Mouse (Mus musculus) olfactory bulb, adult 2 months (tissue): Measurements from ENCODE around the gene Pabpn1l. TPM values are rescaled to one million over a fixed set of nuclear protein-coding genes. Genes with fewer than 3 reads are reported as not detected.
A peak's percentile ranks its signal among the peaks of the same experiment; 100 is the strongest.

Experiments used
- H3K27ac ChIP-seq: fragments of 200-500 bp; 2 replicates; pipeline ENCODE4 v1.5.1; 2012; ENCODE audit warnings: low read depth, low read length; ENCODE audit not compliant: insufficient read depth
- H3K4me1 ChIP-seq: fragments of 200-500 bp; 2 replicates; pipeline ENCODE4 v1.6.1; 2012; ENCODE audit warnings: low read length; ENCODE audit not compliant: control insufficient read depth, insufficient read depth
- H3K4me3 ChIP-seq: fragments of 200-500 bp; 2 replicates; pipeline ENCODE4 v1.5.1; 2012; ENCODE audit warnings: mild to moderate bottlenecking, low read depth, low read length, moderate library complexity; ENCODE audit not compliant: insufficient read depth
- CTCF ChIP-seq: fragments of 200-500 bp; IDR thresholded peaks from 2 replicates; pipeline ENCODE4 v1.5.1; 2012; ENCODE audit warnings: low read depth, mild to moderate bottlenecking, low read length, moderate library complexity; ENCODE audit not compliant: insufficient read depth
- POLR2A ChIP-seq: fragments of 200-500 bp; IDR thresholded peaks from 2 replicates; pipeline ENCODE4 v1.6.1; 2012; ENCODE audit warnings: mild to moderate bottlenecking, low read depth, low read length, moderate library complexity; ENCODE audit not compliant: insufficient read depth
- WGBS: fragments of 180-500 bp; shearing (Covaris S2); methylation state at CpG from one replicate; pipeline ENCODE4 v1.1.7; 2018; 5-methylcytosine and 5-hydroxymethylcytosine counted together
- polyA plus RNA-seq: library from polyadenylated mRNA; stranded (reverse); fragments of >200 nt; gene quantifications from 2 replicates; pipeline ENCODE4 v1.2.4, GENCODE M21; 2012; ENCODE audit warnings: low replicate concordance; ENCODE audit not compliant: missing spikeins, insufficient read depth, insufficient read length

Gene Pabpn1l
- polyA plus RNA-seq, 1 experiment = not detected

DNA sequence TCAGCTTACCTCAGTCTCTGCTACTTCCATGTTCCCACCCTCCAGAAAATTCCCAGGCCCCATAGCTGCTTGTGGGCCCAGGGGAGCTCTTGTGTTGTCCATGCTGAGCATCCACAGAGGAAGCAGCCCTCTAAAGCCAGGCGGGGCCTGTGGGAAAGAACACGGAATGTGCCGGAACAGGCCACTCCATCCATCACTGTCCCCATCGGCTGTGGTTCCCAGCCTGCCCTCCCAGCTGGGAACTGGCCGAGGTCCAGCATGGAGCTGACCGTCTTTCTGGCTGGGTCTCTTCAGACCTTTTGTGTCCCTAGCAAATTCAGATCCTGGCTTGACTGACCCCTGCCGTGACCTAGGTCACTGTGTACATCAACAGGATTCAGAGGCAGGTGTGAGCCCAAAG lies 32.2 kb upstream of the Pabpn1l start:
- Histone ChIP-seq H3K27ac (no peak overlapping the region), H3K4me3 (no peak overlapping the region), H3K4me1 (peaks cover 5% of the 10 kb centered on the region; the same call in 1 of the 2 replicates)
- TF ChIP-seq CTCF = no peak
- no peak for TF ChIP-seq POLR2A
- 75% methylated on average over 7 of the region's 7 CpGs for WGBS

DNA sequence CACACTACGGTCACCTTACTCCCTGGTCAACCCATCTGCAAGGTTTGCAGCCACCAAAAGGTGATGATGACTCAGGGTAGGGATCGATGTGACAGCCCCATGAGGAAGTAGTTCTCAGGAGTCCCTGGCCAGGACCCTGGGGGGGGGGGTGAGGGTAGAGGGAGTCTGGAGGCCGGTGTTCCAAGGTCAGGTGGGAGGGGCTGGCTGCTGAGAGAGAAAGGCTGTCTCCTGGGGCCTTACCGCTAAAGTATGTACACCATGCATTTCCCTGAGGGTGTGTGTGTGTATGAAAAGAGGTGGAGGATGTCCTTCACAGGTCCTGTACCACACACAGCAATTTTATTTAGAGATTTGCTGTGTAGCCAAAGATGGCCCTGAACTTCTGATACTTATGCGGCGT lies 30.1 kb upstream of the Pabpn1l start:
- 83% methylated on average over 6 of the region's 6 CpGs for WGBS
- Histone ChIP-seq H3K4me3 (no peak overlapping the region), H3K27ac (no peak overlapping the region), H3K4me1 (peaks cover 3% of the 10 kb centered on the region; the same call in 1 of the 2 replicates)
- no peak for TF ChIP-seq POLR2A
- TF ChIP-seq CTCF = no peak

DNA sequence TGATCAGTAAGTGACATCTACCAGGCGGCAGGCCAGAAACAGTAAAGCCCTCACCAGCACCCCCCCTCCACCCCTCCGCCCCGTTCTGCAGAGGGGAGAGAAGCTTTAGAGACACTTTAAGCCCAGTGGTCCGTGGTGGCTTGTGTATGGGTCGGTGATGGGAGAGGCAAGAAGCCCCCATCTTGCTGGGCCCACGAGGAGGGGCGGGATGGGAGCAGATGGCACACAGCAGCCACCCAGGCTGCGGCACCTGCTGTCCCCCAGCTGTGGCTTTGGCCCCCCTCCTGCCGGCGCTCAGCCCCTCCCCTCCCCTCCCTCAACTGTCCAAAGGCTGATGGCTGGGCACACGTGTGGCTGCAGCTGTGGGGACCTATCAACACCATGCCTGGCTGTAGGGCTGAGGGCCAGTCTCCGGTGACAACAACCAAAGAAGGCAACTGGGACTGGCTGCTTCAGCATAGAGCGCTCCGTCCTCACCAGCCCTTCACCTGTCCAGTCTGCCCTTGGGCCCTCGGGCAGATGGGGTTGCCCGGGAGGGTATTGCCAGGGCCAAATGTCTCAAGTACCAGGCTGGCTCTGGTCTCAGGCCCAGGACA lies 28.9 kb upstream of the Pabpn1l start:
- WGBS = 72% methylated on average over 16 of the region's 16 CpGs
- Histone ChIP-seq H3K4me1 (peaks cover 3% of the 10 kb centered on the region; the same call in 1 of the 2 replicates), H3K4me3 (no peak overlapping the region), H3K27ac (no peak overlapping the region)
- TF ChIP-seq CTCF = no peak
- no peak for TF ChIP-seq POLR2A

DNA sequence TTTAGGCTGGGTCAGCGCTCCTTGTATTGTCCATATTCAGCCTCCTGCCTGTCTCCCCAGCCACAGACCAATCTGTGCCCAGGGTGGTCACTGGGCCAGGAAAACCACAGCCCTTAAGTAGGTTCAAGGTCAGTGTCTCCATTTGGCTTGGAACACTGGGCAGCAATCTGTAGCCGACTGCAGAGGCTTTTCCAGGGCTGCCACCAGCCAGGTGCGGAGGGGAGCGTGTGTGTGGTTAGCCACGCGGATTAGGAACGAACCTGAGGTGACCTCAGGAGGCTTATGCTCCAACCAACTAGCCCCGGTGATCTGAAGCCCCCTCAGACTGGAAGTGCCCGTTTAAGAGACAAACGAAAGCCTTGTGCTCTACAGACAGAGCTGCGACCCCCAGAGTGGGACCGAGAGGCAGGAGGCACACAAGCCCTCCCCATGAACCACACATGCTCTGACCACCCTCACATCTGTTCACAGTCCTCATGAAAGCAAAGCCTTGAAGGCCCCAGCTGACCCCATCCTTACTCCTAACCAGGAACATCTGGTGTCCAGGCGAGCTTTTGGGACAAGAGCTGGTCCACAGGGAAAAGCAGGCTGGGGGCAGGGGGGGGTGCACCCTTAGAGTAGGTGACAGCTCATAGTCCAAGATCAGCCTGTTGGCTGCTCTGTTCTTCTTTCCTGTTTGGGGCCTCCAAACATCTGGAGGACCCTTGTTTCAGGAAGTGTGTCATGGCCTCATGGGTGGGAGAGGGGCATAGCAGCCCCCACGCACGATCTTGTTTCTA lies 25.8 kb upstream of the Pabpn1l start:
- H3K4me1 ChIP-seq = no peaks in the 10 kb centered on the region
- H3K27ac ChIP-seq = no peak overlapping the region
- WGBS = 93% methylated on average over 15 of the region's 15 CpGs
- no peak overlapping the region for H3K4me3 ChIP-seq
- TF ChIP-seq CTCF = no peak

- WGBS = 86% methylated on average over 16 of the region's 16 CpGs
Measured at GRCm38 (mm10) chr8:122646337-122646736, 23.8 kb upstream of the Pabpn1l start.

DNA sequence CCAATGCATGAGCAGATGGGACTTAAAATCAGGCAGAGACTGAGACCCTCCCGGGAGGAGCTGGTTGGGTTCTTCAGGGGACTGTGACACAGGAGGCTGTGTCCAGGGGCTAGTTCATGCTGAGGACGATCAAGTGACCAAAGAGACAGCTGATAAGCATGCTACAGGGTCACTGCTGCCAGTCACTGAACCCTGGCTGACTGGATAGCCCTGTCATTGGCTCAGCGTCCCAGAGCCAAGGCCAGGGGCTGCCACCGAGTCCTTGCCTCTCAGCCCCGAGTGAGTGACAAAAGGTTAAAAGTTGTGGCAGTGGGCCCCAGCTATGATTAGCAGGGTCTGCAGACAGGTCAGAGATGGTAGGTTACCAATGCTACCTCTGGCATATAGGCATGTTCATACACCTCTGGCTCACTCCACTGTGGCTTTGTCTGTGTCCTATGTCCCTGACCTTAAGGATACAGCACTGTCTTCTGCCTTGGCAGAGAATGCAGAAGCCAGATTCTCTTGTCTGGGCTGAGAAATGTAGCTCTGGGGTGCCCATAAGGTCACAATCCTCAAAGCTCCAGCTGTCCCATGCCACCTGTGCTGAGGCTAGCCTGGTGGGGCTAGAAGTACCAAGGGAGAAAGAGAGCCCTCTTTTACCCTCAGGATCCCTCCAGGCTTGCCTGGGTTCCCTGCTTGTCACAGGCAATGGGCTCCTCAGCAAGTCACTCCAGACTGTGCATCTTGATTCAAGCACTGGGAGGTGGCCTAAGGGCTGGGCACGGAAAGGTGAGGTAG lies 21.8 kb upstream of the Pabpn1l start:
- no peak overlapping the region for H3K4me3 ChIP-seq
- 91% methylated on average over 6 of the region's 6 CpGs for WGBS
- TF ChIP-seq CTCF (no peak), POLR2A (no peak)
- no peak overlapping the region for H3K27ac ChIP-seq
- peaks cover 36% of the 10 kb centered on the region for H3K4me1 ChIP-seq

More at GRCm38 (mm10) chr8:122646337-122646736, 23.8 kb upstream of the Pabpn1l start:
- Histone ChIP-seq H3K4me3 (no peak overlapping the region), H3K4me1 (peaks cover 18% of the 10 kb centered on the region), H3K27ac (no peak overlapping the region)
- TF ChIP-seq CTCF (no peak), POLR2A (no peak)

DNA sequence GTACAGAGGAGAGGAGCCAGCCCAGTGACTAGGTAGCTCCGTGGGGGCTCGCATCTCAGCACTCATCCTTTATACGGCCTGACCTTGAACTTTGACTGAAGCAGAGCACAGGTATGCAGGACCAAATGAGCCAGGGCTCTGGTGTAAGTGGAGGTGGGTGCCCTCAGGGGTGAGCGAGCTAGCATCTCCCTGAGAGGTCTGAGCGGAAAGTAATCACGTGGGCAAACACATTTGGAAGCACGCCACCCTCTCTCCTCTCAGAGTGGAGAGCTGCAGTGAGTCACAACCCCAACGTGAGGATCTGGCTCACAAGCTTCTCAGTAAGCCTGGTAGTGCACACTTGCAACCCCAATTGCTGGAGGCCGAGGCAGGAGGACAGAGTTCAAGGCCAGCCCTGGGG lies 19.5 kb upstream of the Pabpn1l start:
- no peak for TF ChIP-seq POLR2A
- no peak for TF ChIP-seq CTCF
- WGBS = 24% methylated on average over 9 of the region's 9 CpGs
- H3K4me3 ChIP-seq = no peak overlapping the region
- H3K27ac ChIP-seq = 0 out of 2 replicates have a peak overlapping the region, but pooled peaks have one; percentile 5
- peaks cover 45% of the 10 kb centered on the region for H3K4me1 ChIP-seq

DNA sequence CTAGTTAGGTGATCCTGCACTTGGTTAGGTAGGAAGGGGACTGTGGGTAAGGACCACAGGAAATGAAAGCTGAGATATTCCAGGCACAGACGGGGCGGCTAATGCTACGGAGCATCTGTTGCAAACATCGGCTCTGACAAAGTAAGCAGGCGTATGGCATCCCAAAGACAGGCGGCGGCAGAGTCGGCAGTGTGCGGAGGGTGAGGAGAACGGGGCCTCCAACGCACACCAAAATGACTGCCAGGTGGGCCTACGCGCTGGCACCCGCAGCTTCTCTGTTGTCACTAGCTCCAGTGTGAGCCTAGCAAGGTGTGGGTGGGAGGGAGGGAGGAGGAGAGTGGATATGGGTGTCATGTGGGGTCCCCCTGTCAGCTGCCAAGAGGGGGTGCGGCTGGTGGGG lies 18.9 kb upstream of the Pabpn1l start:
- no peak overlapping the region for H3K27ac ChIP-seq
- WGBS = 68% methylated on average over 15 of the region's 15 CpGs
- TF ChIP-seq CTCF (no peak), POLR2A (no peak)

GRCm38 (mm10) chr8:122640825-122641224 lies 18.3 kb upstream of the Pabpn1l start:
- WGBS = 96% methylated on average over 4 of the region's 4 CpGs
- TF ChIP-seq CTCF (no peak), POLR2A (no peak)
- Histone ChIP-seq H3K27ac (no peak overlapping the region), H3K4me1 (peaks cover 45% of the 10 kb centered on the region), H3K4me3 (no peak overlapping the region)

More for the DNA sequence above, 18.9 kb upstream of the Pabpn1l start:
- H3K4me3 ChIP-seq = no peak overlapping the region
- H3K4me1 ChIP-seq = peaks cover 45% of the 10 kb centered on the region
